In genomic region chr5:140572611-140573010, GRCm38 (mm10) we compare ENCODE assay signal across 12 mouse cellular contexts. TPM values are rescaled to one million over a fixed set of nuclear protein-coding genes. Genes with fewer than 3 reads are reported as not detected.
A peak's percentile ranks its signal among the peaks of the same experiment; 100 is the strongest.
DNase-seq lines count a peak whose midpoint lies in the region; ATAC-seq and TF ChIP-seq lines count a peak whose summit lies in the region.
"Had no signal": no experiment of that assay in that cellular context is flagged by ENCODE, and none has a peak within 500 bp of the region (broad histone marks: within the 10 kb centered on the region; RNA-seq: fewer than 3 reads in every experiment).

No protein-coding gene starts in this region.

- no peak for ATAC-seq in kidney, embryonic 14.5 days (ENCODE audit: low FRiP score, low TSS enrichment)
- ATAC-seq in heart, embryonic 15.5 days (replicated peaks; ENCODE audit: insufficient number of reproducible peaks, insufficient read depth, low FRiP score, low read depth), result no peak
- ATAC-seq in kidney, postnatal 0 days (replicated peaks; ENCODE audit: low FRiP score, low read depth), result no peak

- peaks cover 10% of the 10 kb centered on the region for H3K4me1 ChIP-seq in kidney, embryonic 14.5 days (ENCODE audit: control insufficient read depth, insufficient read depth, low read length)
- H3K4me1 ChIP-seq in heart, embryonic 15.5 days (replicated peaks), result peaks cover 26% of the 10 kb centered on the region
- H3K4me1 ChIP-seq in kidney, postnatal 0 days (replicated peaks; ENCODE audit: insufficient read depth, low read length), result 0 out of 2 replicates have a peak, but pooled peaks cover 5% of the 10 kb centered on the region

- H3K27ac ChIP-seq in kidney, embryonic 14.5 days (ENCODE audit: low read depth, low read length), result no peak overlapping the region
- H3K27ac ChIP-seq in heart, embryonic 15.5 days, result 0 out of 2 replicates have a peak overlapping the region, but pooled peaks have one; percentile 1
- peak overlapping the region; percentile 25; the same call in 1 of the 2 replicates for H3K27ac ChIP-seq in kidney, postnatal 0 days
- H3K27ac ChIP-seq: liver, embryonic 15.5 days; midbrain, embryonic 12.5 days; stomach, embryonic 15.5 days had no signal

- no peaks in the 10 kb centered on the region for H3K36me3 ChIP-seq in kidney, embryonic 14.5 days (ENCODE audit: control insufficient read depth, insufficient read depth, low read length)
- H3K36me3 ChIP-seq in heart, embryonic 15.5 days, result no peaks in the 10 kb centered on the region
- no peaks in the 10 kb centered on the region for H3K36me3 ChIP-seq in kidney, postnatal 0 days (ENCODE audit: insufficient read depth, low read length)
- H3K36me3 ChIP-seq: liver, embryonic 15.5 days; midbrain, embryonic 12.5 days; neural tube, embryonic 13.5 days; stomach, embryonic 15.5 days had no signal

- peak; percentile 36 for DNase-seq in kidney, adult 18-20 months
- DNase-seq in kidney, postnatal 0 days (ENCODE audit: low spot score), result peak; percentile 54
- DNase-seq in skeletal muscle tissue, adult 2 months (ENCODE audit: low read depth, low spot score), result peak; percentile 71
- DNase-seq in left cerebral cortex, adult 11 months (ENCODE audit: low spot score), result no peak
- no peak for DNase-seq in thymus, postnatal 4 days
- DNase-seq: right cerebral cortex, adult 18-20 months had no signal

- H3K9me3 ChIP-seq in kidney, embryonic 14.5 days (ENCODE audit: control insufficient read depth, low read length), result no peaks in the 10 kb centered on the region
- no peaks in the 10 kb centered on the region for H3K9me3 ChIP-seq in heart, embryonic 15.5 days (replicated peaks)
- no peaks in the 10 kb centered on the region for H3K9me3 ChIP-seq in kidney, postnatal 0 days (replicated peaks; ENCODE audit: low read length)
- H3K9me3 ChIP-seq: liver, embryonic 15.5 days; midbrain, embryonic 12.5 days; neural tube, embryonic 13.5 days; stomach, embryonic 15.5 days had no signal

- no peak overlapping the region for H3K4me2 ChIP-seq in kidney, embryonic 14.5 days (replicated peaks; ENCODE audit: low read depth, low read length)
- H3K4me2 ChIP-seq in heart, embryonic 15.5 days, result no peak overlapping the region
- no peak overlapping the region for H3K4me2 ChIP-seq in kidney, postnatal 0 days (ENCODE audit: low read length)
- H3K4me2 ChIP-seq: liver, embryonic 15.5 days; midbrain, embryonic 12.5 days; neural tube, embryonic 13.5 days; stomach, embryonic 15.5 days had no signal

- H3K9ac ChIP-seq in kidney, embryonic 14.5 days (ENCODE audit: low read depth, low read length), result no peak overlapping the region
- no peak overlapping the region for H3K9ac ChIP-seq in heart, embryonic 15.5 days
- no peak overlapping the region for H3K9ac ChIP-seq in kidney, postnatal 0 days (ENCODE audit: low read depth, low read length)
- H3K9ac ChIP-seq: liver, embryonic 15.5 days; midbrain, embryonic 12.5 days; neural tube, embryonic 13.5 days; stomach, embryonic 15.5 days had no signal

- H3K27me3 ChIP-seq in kidney, embryonic 14.5 days (ENCODE audit: control insufficient read depth, insufficient read depth, low read length), result no peaks in the 10 kb centered on the region
- H3K27me3 ChIP-seq in heart, embryonic 15.5 days, result no peaks in the 10 kb centered on the region
- H3K27me3 ChIP-seq in kidney, postnatal 0 days (ENCODE audit: insufficient read depth, low read length), result no peaks in the 10 kb centered on the region
- H3K27me3 ChIP-seq: liver, embryonic 15.5 days; midbrain, embryonic 12.5 days; neural tube, embryonic 13.5 days; stomach, embryonic 15.5 days had no signal

- WGBS in kidney, embryonic 14.5 days, result 69% methylated on average over 6 of the region's 6 CpGs
- WGBS in heart, embryonic 15.5 days, result 57% methylated on average over 6 of the region's 6 CpGs
- WGBS in kidney, postnatal 0 days, result 59% methylated on average over 6 of the region's 6 CpGs

- H3K4me3 ChIP-seq in kidney, embryonic 14.5 days (ENCODE audit: low read length), result no peak overlapping the region
- H3K4me3 ChIP-seq in heart, embryonic 15.5 days, result no peak overlapping the region
- no peak overlapping the region for H3K4me3 ChIP-seq in kidney, postnatal 0 days (replicated peaks; ENCODE audit: low read depth, low read length)
- H3K4me3 ChIP-seq: liver, embryonic 15.5 days; midbrain, embryonic 12.5 days; neural tube, embryonic 13.5 days; stomach, embryonic 15.5 days had no signal

- TF ChIP-seq CTCF in kidney, postnatal 0 days (IDR thresholded peaks at IDR 0.05; ENCODE audit: low read depth), result no peak

RNA-seq across cellular contexts. Expression of gene Grifin, which starts 7.7 kb away (rescaled TPM):
- polyA plus RNA-seq in kidney, embryonic 14.5 days (2014; fragmentation: Nextera tagmentation; extraction: Ambion mirVana), result 0.34 TPM in 1 of 2 replicates, not detected in the other
- polyA plus RNA-seq in heart, embryonic 15.5 days (2015; fragmentation: Nextera tagmentation; extraction: Ambion mirVana), result 1.1 TPM in 1 of 2 replicates, not detected in the other
- not detected in 2 replicates for polyA plus RNA-seq in kidney, postnatal 0 days (2015; fragmentation: Nextera tagmentation; extraction: Ambion mirVana)
- polyA plus RNA-seq: midbrain, embryonic 12.5 days; neural tube, embryonic 13.5 days had no signal

RNA-seq across cellular contexts. Expression of gene Lfng, which starts 34.5 kb away (rescaled TPM):
- polyA plus RNA-seq in kidney, embryonic 14.5 days (2014; fragmentation: Nextera tagmentation; extraction: Ambion mirVana), result 32.2 and 39.0 TPM in 2 replicates
- 5.0 and 7.9 TPM in 2 replicates for polyA plus RNA-seq in heart, embryonic 15.5 days (2015; fragmentation: Nextera tagmentation; extraction: Ambion mirVana)
- polyA plus RNA-seq in kidney, postnatal 0 days (2015; fragmentation: Nextera tagmentation; extraction: Ambion mirVana), result 28.8 and 33.4 TPM in 2 replicates

Comparison
In these comparisons a context has a peak if more than half of its experiments do, and no peak if none do; other contexts are left out.
1. DNase-seq: peak in kidney, adult 18-20 months (single experiment), kidney, postnatal 0 days (single experiment) and skeletal muscle tissue, adult 2 months (single experiment); none in left cerebral cortex, adult 11 months (single experiment) and thymus, postnatal 4 days (single experiment).